Mouse (Mus musculus) skeletal muscle tissue, adult 2 months (tissue): ENCODE data around the gene Prkar2b.
A peak's percentile ranks its signal among the peaks of the same experiment; 100 is the strongest.
"Not testable (repeated sequence)": the region's sequence is repeated elsewhere in the genome, so short reads cannot be mapped to it uniquely, and the experiment has no call there.

ENCODE experiments used
- DNase-seq: peaks from one replicate; pipeline ENCODE4 v3.0.0-alpha.2; 2012; ENCODE audit warnings: low read depth, low spot score

Prkar2b gene

DNA sequence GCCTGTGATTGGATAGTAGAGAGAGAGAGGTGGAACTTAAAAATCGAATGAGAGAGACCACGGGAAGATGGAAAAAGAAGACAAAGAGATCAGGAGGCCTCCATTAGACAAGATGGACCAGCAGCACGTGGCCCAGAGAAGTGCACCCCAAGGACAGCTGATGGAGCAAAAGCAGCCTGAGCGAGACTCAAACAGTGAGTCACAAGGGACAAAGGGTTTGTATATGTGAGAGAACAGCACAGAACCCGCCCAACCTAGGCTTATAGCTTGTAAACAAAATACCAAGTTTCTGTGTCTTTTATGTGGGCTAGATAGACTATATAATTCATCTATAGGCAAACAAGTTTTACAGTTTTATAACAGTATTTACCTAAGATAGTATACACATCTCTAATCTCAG lies 50.0 kb downstream of the Prkar2b start:
- no peak for DNase-seq

DNA sequence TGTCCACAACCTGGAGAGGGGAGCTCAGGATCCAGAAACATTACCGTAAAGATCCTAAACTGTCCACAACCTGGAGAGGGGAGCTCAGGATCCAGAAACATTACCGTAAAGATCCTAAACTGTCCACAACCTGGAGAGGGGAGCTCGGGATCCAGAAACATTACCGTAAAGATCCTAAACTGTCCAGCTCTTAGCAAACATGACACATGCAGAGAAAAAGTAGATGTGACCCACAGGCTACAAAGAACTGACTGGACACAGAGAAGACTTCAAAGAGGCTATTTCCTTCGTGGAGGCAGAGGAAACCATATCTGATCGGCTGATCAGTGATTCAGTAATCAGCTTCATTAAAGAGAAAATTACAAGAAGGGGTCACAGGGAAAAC lies 51.1 kb downstream of the Prkar2b start:
- not testable (repeated sequence) for DNase-seq

DNA sequence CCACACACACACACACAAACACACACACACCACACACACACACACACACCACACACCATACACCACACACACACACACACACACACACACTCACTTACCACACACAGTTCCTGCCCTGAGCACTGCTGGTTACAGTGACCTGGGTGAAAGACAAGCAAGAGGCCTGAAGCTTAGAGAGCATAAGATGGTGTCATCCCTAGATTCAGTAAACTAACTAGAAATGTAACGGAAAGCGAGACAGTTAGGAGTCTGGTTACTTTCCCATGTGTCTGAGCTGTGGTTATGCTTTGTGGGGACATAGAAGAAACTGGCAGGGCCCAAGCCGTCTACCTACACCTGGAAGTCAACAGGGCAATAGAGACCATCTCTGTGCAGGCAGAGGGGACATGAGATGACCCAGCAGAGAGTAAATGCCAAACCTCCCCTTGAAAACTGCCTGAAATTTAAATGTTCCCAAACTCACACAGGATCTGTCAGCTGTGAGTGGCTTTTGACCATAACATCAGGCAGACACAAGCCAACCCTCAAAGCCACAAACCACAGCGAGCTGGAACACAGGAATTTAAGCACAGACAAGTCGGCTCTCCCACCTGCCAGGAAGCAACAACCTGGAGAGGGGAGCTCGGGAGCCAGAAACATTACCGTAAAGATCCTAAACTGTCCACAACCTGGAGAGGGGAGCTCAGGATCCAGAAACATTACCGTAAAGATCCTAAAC lies 51.7 kb downstream of the Prkar2b start:
- no peak for DNase-seq

DNA sequence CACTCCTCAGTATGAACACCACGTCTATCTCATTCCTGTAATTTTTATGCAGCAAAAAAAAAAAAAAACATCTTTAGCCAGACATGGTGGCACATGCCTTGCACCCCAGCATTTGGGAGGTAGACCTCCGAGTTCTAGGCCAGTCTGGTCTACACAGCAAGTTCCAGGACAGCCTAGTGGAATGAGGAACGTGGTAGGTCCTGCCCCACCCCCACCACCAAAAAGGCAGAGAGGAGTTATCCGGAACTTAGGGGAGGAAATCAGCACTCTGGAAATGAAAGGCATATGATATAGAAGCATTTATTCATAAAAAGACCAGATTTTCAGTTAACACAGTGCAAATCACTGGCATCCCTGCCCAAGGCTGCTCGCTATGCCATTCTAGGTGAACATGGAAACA lies 52.4 kb downstream of the Prkar2b start:
- no peak for DNase-seq

DNA sequence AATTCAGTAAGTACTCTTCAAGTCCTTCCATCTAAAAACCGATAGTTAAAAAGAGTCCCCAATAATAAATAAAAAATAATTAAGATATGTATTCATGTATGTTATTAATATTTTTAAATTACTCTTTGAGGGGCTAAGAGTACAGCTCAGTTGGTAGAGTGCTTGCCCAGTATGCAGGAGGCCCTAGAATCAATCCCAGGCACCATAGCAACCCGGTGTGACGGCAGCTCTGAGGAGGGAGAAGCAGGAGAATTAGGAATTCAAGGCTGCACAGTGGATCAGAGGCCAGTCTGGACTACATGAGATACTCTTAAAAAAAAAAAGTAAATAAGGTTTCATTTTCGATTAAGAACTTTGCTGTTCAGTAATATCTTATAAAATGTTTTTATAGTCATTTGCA lies 53.5 kb downstream of the Prkar2b start:
- DNase-seq, result no peak

DNA sequence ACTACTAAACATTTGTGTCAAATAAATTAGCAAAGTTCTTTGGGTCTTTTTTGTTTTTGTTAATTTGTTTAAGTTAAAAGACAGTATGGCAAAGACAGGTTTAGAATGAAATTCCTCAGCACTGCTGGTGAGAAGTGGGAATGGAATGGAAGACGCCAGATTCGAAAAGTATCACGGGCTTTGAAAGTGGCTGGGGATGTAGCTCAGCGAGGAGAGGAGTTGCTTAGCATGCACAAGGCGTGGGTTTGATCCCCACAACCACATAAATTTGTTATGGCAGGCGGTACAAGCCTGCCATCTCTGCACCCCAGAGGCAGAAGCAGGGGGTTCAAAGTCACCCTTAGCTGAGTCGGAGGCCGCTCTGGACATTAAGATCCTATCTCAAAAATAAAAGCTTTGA lies 54.1 kb downstream of the Prkar2b start:
- DNase-seq, result no peak

DNA sequence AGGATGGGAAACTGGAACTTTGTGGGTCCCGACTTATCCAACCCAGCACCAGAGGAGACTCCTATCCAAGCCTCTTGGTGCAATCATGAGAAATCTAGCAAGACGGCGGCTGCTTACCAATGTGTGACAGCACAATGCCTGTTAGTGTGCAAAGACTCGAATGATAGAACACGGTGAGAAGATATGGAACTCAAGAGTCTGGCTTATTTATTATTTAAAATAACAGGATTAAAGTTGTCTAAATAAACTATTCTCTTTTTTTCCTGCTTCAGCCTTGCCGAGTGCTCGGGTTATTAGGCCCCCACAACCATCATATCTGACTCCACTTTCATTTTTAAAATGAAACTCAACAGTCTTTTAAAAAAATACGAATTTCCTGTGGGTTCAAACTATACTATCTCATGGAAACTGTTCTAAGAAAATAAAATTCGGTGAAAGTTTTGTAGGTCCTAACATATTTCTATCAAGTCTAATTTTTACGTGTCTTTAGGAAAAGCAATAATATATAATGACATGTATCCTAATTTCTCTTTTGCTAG lies 54.6 kb downstream of the Prkar2b start:
- DNase-seq, result no peak

DNA sequence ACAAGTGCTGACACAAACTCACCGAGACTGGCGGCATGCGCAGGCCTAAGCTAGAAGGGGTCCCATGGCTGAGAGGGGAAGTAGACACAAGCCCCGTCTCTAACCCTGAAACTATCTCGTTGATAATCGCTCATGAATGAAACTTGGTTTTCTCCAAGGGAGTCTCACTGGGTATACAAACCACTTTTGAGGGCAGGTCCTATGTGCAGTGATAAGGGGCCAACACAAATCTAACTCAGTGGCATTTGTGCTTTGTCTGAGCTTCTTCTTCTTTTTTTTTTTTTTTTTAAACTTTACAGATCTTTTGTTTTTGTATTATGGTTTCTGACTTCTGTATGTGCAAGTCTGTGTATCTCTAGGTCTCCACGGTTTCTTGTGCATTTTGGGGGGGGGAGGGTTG lies 60.6 kb downstream of the Prkar2b start:
- no peak for DNase-seq

DNA sequence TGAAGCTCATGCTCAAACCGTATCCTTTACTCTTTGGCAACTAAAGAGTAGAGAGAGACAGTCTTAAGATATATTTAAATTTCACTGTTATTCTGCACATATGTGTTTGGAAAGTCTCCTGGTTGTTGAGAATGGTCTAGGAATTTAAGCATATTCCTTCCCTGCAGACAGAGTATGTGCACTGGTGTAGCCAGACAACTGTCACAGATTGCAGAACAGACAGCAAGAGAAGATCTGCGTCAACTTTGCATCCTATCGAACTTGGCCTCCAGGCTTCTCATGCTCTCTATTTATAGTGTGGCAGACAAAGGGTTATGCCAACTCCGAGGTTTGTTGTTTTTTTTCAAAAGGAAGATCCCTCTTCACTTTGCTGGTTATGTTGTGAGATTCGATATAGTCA lies 62.4 kb downstream of the Prkar2b start:
- DNase-seq, result no peak

DNA sequence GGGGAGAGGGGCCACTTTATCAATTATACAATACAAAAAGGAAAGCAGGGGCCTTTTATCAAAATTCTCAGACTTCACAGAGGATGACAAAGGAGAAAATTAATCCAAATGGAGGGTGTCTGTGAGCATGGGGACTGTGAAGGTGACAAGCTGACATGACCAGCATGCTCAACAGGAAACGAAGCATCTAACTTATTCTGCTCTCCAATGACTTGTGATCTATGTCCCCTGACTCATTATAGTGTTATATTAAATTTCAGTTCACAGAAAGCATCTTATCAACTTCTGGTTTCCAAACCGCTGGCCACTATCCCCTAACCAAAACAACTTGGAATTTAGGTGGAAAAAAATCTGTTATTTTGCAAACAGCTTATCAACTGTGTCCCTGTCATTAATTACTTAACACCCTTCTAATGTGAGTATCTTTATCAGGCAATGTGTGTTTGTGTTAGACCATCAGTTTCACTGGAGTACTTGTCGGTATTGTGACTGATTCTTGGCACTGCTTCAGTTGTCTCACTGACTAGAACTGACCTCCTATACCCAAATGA lies 63.7 kb downstream of the Prkar2b start:
- DNase-seq, result no peak

DNA sequence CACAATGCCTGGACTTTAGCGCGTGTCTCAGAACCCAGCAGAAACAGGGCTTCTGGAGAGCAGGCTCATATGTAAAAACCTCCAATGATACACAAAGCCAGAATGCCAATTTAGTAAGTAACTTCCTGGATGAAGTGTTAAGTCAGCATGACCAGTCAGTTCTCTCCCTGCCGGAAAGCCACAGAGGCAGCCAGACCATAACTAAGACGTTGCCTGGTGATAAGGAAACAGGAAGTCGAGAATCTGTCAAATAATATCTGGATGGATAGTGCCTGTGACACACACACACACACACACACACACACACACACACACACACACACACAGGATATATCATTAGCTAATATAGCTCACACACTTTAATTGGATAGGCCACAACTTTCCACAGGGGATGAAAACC lies 64.2 kb downstream of the Prkar2b start:
- peak; percentile 34 for DNase-seq

DNA sequence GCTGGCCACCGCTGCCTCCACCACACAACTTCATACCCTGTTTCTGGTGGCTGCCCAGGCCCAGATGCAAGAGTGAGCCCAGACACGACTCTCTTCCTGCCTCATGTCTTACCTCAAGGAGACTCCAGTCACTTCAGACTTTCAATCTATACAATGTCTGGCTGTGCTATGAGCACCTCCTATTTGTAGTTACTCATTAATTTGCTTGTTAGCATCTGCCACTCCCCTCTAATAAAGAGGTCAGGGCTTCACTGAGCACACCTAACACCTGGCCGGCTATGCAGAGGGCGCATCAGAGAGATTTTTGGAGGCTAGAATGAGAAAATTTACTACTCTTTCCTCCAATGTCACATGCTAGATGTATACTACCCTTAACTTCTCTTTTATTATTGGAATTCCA lies 70.5 kb downstream of the Prkar2b start:
- DNase-seq, result no peak

DNA sequence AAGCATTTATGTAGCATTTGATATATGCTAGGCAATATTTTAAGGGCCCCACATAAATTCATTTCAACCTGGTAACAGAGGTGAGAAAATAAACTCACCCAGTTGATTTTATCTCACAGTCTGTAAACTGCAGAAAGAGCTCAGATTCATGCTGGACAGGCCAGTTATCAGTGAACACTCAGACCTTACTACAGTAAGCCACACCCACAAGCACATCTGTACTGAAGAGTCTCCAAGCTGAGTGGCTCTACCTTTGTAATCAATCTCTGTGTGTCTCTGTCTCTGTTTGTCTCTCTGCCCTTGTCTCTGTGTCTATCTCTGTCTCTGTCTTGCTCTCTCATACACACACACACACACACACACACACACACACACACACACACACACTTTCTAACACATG lies 71.4 kb downstream of the Prkar2b start:
- DNase-seq, result no peak

DNA sequence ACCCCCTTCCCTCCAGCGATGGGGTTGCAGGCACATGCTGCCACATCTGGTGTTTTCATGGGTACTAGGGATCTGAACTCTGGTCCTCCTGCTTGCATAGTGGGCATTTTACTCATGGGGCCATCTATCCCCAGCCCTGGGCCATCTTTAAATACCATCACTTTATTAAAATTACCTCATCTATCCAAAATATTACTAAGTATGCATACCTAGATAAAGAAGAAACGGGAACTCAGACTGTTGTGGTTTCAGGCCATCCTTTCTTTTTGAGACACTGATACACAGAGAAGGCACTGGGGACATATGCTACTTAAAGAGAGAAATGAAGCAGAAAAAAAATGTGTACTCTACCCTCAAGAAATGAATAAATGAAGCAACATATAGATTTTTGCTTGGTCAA lies 74.6 kb downstream of the Prkar2b start:
- DNase-seq, result no peak

DNA sequence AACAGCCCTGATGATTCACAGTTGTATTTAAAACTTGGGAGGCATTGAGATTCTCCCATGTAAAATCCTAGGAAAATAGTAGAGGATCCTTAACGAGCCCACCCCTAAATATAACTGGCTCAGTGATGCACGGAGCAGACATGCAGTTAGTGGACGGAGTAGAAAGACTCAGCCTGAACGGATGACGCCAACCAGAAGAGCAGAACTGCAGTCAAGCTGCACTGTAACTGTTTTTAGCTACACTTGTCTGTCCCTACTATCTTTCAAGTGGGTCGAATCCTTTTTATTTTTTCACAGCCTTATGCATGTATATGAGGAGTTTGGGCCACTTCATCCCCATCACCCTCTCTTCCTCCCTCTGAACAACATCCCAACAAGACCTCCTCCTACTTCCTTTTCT lies 75.4 kb downstream of the Prkar2b start:
- no peak for DNase-seq

DNA sequence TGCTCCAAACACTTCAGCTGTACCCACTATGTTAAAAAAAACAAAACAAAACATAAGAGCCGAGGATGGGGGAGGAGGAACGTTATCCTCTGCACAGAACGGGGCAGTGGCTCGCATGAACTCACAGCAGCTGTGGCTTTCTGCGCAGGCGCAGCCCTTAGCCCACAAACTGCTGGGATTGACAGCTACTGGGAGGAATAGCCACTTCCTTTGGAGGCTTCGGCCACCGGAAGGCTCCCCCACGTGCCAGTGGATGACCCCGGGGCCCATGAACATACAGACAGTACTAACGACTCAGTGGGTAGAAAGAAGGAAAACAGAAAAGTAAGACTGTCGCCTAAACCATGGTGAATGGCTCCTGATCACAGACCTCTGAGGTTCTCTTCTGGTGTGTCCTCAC lies 76.4 kb downstream of the Prkar2b start:
- no peak for DNase-seq

DNA sequence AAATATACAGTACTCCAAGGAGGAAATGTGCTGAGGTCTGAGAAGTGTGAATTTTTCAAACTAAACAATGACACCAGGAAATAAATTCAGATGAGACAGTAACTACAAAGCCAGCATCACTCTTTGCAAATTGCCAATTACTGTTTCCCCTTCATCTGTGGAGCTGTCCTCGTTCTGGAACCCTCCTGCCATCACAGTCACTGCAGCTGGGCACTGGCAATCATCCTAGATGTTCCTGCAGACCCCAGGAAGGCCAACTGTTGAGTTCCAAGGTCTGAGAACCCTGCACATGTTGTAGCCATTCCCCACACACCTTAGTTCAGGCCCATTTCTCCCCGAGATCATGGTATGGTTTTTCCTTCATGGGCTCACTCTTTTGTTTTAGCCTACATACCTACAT lies 76.9 kb downstream of the Prkar2b start:
- no peak for DNase-seq

DNA sequence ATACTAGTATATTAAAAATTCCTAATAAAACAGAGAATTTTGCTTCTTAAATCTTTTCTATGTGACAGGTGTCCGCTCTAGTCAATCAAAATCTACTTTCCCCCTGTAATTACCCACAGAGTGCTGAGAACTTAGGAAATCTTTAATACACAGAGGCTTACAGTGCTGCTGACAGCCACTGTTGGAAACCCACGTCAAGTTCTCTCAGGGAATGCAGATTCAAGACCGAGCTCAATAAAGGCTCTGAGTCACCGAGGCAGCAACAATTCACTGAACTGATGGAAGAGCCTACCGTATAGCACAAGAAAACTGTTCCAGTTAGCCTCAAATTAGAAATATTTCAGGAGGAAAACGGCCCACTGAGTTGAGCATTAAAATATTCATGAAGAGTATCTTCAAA lies 77.3 kb downstream of the Prkar2b start:
- no peak for DNase-seq

DNA sequence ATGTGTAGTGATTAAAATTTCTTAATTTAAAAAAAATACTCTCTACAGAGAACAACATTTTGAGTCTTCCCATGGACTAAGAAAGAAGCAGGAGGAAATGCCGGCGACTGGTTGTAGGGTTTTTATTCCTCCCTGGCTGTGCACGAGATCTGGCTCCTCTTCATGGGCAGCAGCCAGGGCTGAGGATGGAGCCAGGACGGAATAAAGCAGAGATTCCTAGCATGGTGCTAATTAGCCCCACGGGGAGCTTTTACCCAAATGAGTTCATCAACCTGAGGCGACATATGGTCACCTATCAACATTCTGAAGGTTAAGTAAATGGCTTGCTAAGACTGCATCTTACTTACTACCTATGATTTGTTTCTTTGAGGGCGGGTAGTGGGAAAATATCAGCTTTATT lies 77.9 kb downstream of the Prkar2b start:
- no peak for DNase-seq

DNA sequence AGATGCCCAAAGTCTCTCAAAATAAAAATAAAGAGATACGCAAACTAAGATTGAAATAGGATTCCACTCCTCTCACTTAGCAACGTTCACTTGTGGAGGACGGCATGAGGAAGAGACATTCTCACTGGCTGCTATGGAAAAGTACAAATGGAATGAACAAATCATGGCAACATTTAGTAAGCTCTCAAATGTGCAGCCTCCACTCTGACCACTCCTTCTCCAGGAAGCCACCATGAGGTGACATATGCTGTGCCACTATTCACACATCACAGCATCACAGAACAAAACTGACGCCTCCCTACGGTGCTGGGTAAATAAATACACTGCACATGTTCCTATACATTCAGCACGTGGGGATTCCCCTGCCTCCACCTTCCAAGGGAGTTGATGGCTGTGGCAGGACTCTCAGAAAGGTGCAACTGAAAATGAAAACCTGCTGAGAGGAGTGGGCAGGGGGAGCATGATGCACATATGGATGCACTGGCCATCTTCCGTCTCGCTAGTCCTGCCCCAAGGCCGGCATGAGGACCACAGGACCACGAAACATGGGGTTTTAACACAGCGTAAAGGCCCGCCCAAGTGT lies 83.4 kb downstream of the Prkar2b start:
- DNase-seq, result no peak

DNA sequence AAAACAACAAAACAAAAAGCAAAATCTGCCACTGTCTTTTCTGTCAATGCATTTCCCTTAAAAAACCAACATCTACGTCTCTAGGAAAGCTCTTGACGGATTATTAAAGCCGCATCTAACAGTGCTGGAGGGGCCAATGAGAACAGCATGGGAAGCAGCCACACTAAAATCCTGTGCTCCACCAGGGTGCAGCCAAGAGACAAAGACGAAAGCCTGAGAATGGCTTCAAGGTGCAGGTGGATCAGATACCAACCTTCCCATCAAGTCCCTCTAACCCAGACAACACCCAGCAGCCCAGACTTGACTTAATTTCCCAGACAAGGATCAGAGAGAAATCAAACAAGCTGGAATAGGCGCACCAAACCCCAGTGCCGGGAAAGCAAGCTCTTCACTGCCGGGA lies 84.6 kb downstream of the Prkar2b start:
- DNase-seq, result no peak

DNA sequence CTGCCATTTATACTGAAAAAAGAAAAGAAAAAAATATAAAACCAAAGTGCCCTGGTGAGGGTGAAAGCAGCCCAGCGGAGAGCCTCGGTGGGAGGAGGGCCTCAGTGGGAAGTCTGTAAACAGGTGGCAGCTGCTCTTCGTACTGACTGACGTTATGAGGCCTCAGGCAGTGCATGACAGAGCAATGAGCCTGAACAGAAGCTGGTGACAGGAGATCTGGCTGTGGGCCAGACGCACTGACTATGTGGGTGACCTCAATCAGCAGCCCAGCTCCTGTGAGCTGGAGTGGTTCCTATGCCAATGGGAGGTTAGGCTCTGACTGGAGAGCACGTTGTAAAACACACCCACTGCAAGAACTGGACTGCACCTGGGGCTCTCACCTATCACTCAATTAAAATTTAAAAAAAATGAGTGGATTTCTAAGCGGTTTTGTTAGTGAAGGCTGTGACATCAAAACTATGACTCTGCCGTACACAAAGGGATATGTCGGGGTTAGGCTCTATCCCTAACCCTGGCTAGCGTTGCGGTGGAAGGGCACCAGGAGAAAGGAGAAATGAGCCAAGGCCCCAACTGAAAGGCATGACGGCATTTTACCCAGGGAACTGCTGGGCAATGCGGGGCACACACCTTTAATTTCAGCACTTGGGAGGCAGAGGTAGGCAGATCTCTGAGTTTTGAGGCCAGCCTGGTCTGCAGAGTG lies 87.5 kb downstream of the Prkar2b start:
- DNase-seq, result peak; percentile 89

DNA sequence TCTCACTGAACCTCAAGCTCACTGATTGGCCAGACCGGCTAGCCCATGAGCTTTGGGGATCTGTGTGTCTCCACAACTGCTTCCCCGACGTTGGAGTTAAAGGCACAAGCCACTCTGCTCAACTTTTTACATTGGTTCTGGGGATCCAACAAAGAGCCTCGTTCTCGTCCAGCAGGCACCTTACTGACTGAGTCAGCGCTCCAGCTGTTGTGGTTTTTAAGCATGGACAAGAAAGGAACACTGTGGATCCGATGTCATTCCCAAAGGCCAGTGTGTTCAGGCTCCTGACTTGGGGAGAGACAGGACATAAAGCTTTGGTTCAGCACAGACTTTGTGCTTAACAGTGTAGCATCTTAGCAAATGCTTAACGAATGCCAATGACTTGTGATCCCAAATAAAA lies 89.5 kb downstream of the Prkar2b start:
- no peak for DNase-seq
